Mouse (Mus musculus) A20 (cell line): ENCODE results near the gene Selenom.

Source experiments
- DNase-seq: peaks from one replicate; pipeline ENCODE4 v3.0.0-alpha.2; 2011; ENCODE audit warnings: low read depth, low spot score

The Selenom gene

GRCm38 (mm10) chr11:3513291-3513690 is 1.2 kb upstream of the Selenom start:
- DNase-seq = no peak

- DNase-seq = no peak
Measured at GRCm38 (mm10) chr11:3515216-3515615, 732 bp downstream of the Selenom start.

GRCm38 (mm10) chr11:3515637-3516036 is 1.2 kb downstream of the Selenom start:
- DNase-seq = no peak

- DNase-seq = no peak
Measured at GRCm38 (mm10) chr11:3516121-3516520, 1.6 kb downstream of the Selenom start.

- no peak for DNase-seq
Measured at GRCm38 (mm10) chr11:3516859-3517845, 2.7 kb downstream of the Selenom start.

GRCm38 (mm10) chr11:3517846-3518732 is 3.6 kb downstream of the Selenom start:
- no peak for DNase-seq

GRCm38 (mm10) chr11:3519051-3519726 is 4.7 kb downstream of the Selenom start:
- DNase-seq = no peak

GRCm38 (mm10) chr11:3519756-3520398 is 5.4 kb downstream of the Selenom start:
- DNase-seq = no peak

- no peak for DNase-seq
Measured at GRCm38 (mm10) chr11:3520919-3521318, 6.4 kb downstream of the Selenom start.

GRCm38 (mm10) chr11:3521339-3522224 is 7.1 kb downstream of the Selenom start:
- no peak for DNase-seq

GRCm38 (mm10) chr11:3522285-3523000 is 8.0 kb downstream of the Selenom start:
- DNase-seq = no peak

- DNase-seq = no peak
Measured at GRCm38 (mm10) chr11:3523840-3524582, 9.5 kb downstream of the Selenom start.

GRCm38 (mm10) chr11:3525560-3525959 is 11.1 kb downstream of the Selenom start:
- no peak for DNase-seq

GRCm38 (mm10) chr11:3526207-3526606 is 11.7 kb downstream of the Selenom start:
- DNase-seq = no peak

GRCm38 (mm10) chr11:3526979-3527738 is 12.7 kb downstream of the Selenom start:
- no peak for DNase-seq

GRCm38 (mm10) chr11:3527766-3528165 is 13.3 kb downstream of the Selenom start:
- DNase-seq = no peak

- no peak for DNase-seq
Measured at GRCm38 (mm10) chr11:3528208-3528607, 13.7 kb downstream of the Selenom start.
